Mouse (Mus musculus) spleen, adult 2 months (tissue): Measurements from ENCODE around the gene Zfp868.

Source experiments
- CTCF ChIP-seq: fragments of 200-500 bp; IDR thresholded peaks from 2 replicates; pipeline ENCODE4 v1.5.1; 2011; ENCODE audit warnings: mild to moderate bottlenecking, inconsistent platforms; ENCODE audit not compliant: insufficient read depth, insufficient read length, insufficient replicate concordance; ENCODE audit errors: extremely low read depth
- POLR2A ChIP-seq: fragments of 200-500 bp; IDR thresholded peaks from 2 replicates; pipeline ENCODE4 v1.6.1; 2011; ENCODE audit warnings: low read depth, low read length, inconsistent platforms

DNA sequence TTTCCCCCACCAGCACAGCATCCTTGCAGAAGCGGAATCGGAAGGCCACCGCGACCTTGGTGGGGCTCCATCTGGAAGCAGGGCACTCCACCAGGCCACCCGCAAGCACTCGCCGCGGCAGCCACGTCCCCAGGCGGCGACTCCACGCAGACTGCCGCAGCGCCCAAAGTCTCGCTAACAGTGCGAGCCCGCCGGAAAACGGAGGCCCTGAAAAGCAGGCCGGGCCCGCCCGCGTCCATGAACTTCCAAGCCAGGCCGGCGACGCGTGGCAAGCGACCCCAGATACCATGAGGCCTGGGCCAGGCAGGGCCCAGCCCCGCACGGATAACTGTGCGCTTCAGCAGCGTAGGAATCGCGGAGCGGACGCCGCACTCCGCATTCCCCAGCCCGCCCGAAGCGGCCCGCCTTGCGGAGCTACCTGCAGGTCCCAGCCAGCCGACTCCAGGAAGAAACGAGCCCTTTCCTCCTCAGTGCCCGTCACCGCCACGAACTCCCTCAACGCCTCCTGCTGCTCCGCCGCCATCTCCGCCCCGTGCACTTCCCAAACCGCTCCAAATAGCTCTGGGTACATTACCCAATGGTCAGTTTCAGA, 40.6 kb downstream of the Zfp868 start:
- TF ChIP-seq CTCF (no peak), POLR2A (no peak)
